Mouse (Mus musculus): ENCODE data around the gene Hadha.

Gene Hadha

GRCm38 (mm10) chr5:30154013-30154412 is 949 bp downstream of the Hadha start:
- no peak for DNase-seq (ENCODE audit: low read depth in 1 of 2, low spot score in 2 of 2)

- no peak for DNase-seq (ENCODE audit: low read depth in 1 of 2, low spot score in 2 of 2)
Measured at GRCm38 (mm10) chr5:30153222-30153621, 1.7 kb downstream of the Hadha start.

- DNase-seq (ENCODE audit: low read depth in 1 of 2, low spot score in 2 of 2) = no peak
Measured at GRCm38 (mm10) chr5:30152413-30152812, 2.5 kb downstream of the Hadha start.

GRCm38 (mm10) chr5:30152007-30152406 is 3.0 kb downstream of the Hadha start:
- no peak for DNase-seq (ENCODE audit: low read depth in 1 of 2, low spot score in 2 of 2)

- no peak for DNase-seq (ENCODE audit: low read depth in 1 of 2, low spot score in 2 of 2)
Measured at GRCm38 (mm10) chr5:30148133-30148920, 6.6 kb downstream of the Hadha start.

- DNase-seq (ENCODE audit: low read depth in 1 of 2, low spot score in 2 of 2) = no peak
Measured at GRCm38 (mm10) chr5:30146526-30146925, 8.4 kb downstream of the Hadha start.

GRCm38 (mm10) chr5:30138193-30138592 is 16.8 kb downstream of the Hadha start:
- no peak for DNase-seq (ENCODE audit: low read depth in 1 of 2, low spot score in 2 of 2)

- no peak for DNase-seq (ENCODE audit: low read depth in 1 of 2, low spot score in 2 of 2)
Measured at GRCm38 (mm10) chr5:30137271-30137670, 17.7 kb downstream of the Hadha start.

GRCm38 (mm10) chr5:30135711-30136231 is 19.2 kb downstream of the Hadha start:
- DNase-seq (ENCODE audit: low read depth in 1 of 2, low spot score in 2 of 2) = no peak

- no peak for DNase-seq (ENCODE audit: low read depth in 1 of 2, low spot score in 2 of 2)
Measured at GRCm38 (mm10) chr5:30132173-30132572, 22.8 kb downstream of the Hadha start.

- DNase-seq (ENCODE audit: low read depth in 1 of 2, low spot score in 2 of 2) = no peak
Measured at GRCm38 (mm10) chr5:30131246-30131645, 23.7 kb downstream of the Hadha start.

GRCm38 (mm10) chr5:30128680-30129079 is 26.3 kb downstream of the Hadha start:
- no peak for DNase-seq (ENCODE audit: low read depth in 1 of 2, low spot score in 2 of 2)

- no peak for DNase-seq (ENCODE audit: low read depth in 1 of 2, low spot score in 2 of 2)
Measured at GRCm38 (mm10) chr5:30127921-30128597, 26.9 kb downstream of the Hadha start.

- DNase-seq (ENCODE audit: low read depth in 1 of 2, low spot score in 2 of 2) = no peak
Measured at GRCm38 (mm10) chr5:30126756-30127155, 28.2 kb downstream of the Hadha start.

GRCm38 (mm10) chr5:30125587-30125986 is 29.4 kb downstream of the Hadha start:
- DNase-seq (ENCODE audit: low read depth in 1 of 2, low spot score in 2 of 2) = no peak

- DNase-seq (ENCODE audit: low read depth in 1 of 2, low spot score in 2 of 2) = no peak
Measured at GRCm38 (mm10) chr5:30122481-30122880, 32.5 kb downstream of the Hadha start.

- DNase-seq (ENCODE audit: low read depth in 1 of 2, low spot score in 2 of 2) = no peak
Measured at GRCm38 (mm10) chr5:30120106-30120505, 34.9 kb downstream of the Hadha start.

- no peak for DNase-seq (ENCODE audit: low read depth in 1 of 2, low spot score in 2 of 2)
Measured at GRCm38 (mm10) chr5:30119163-30119562, 35.8 kb downstream of the Hadha start.

- no peak for DNase-seq (ENCODE audit: low read depth in 1 of 2, low spot score in 2 of 2)
Measured at GRCm38 (mm10) chr5:30118018-30118417, 36.9 kb downstream of the Hadha start.

- DNase-seq (ENCODE audit: low read depth in 1 of 2, low spot score in 2 of 2) = no peak
Measured at GRCm38 (mm10) chr5:30115718-30116117, 39.2 kb downstream of the Hadha start.

GRCm38 (mm10) chr5:30114761-30115140 is 40.2 kb downstream of the Hadha start:
- no peak for DNase-seq (ENCODE audit: low read depth in 1 of 2, low spot score in 2 of 2)

Data from monocyte, adult 2 months (primary cell).